Mouse (Mus musculus): ENCODE data around the gene Gprc5d. TPM values are rescaled to one million over a fixed set of nuclear protein-coding genes. Genes with fewer than 3 reads are reported as not detected.
A peak's percentile ranks its signal among the peaks of the same experiment; 100 is the strongest.

Gene Gprc5d
- total and polyA plus RNA-seq, 2 experiments from 2014 or later = 0.19 TPM; not detected in 1

GRCm38 (mm10) chr6:135148506-135148905, 30.4 kb upstream of the Gprc5d start:
- H3K4me1 ChIP-seq (ENCODE audit: insufficient read depth) = no peaks in the 10 kb centered on the region
- peak; percentile 69 for TF ChIP-seq CTCF (IDR thresholded peaks at IDR 0.05; ENCODE audit: low read depth)
- no peaks in the 10 kb centered on the region for H3K27me3 ChIP-seq (ENCODE audit: insufficient read depth, low read length)
- H3K4me3 ChIP-seq (ENCODE audit: low read depth, low read length) = no peak overlapping the region
- no peak overlapping the region for H3K4me2 ChIP-seq (ENCODE audit: low read depth)
- no peak for ATAC-seq
- H3K9me3 ChIP-seq (ENCODE audit: low read length) = no peaks in the 10 kb centered on the region
- 29% methylated on average over 1 of the region's 1 CpGs for WGBS
- H3K9ac ChIP-seq = no peak overlapping the region
- DNase-seq = no peak
- no peak overlapping the region for H3K27ac ChIP-seq (ENCODE audit: low read depth, low read length)
- H3K36me3 ChIP-seq (ENCODE audit: insufficient read depth) = no peaks in the 10 kb centered on the region

DNA sequence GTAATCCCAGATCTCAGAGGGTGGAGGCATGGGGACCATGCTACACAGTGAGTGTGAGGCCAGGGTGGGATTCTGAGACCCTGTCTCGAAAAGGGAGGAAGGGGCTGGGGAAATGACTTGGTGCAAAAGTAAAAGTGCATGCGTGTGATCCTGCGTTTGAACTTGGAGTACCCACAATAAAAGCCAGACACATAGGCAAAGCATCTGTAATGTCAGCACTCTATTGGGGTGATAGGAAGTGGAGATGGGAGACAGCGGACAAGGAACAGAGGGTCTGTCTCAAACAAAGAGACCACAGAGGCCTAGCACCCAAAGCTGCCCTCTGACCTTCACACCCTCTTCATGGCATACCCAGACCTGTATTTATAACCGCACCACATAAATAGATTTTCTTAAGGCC, 27.9 kb upstream of the Gprc5d start:
- H3K9ac ChIP-seq = no peak overlapping the region
- H3K27me3 ChIP-seq (ENCODE audit: insufficient read depth, low read length) = no peaks in the 10 kb centered on the region
- no peaks in the 10 kb centered on the region for H3K36me3 ChIP-seq (ENCODE audit: insufficient read depth)
- no peak overlapping the region for H3K4me2 ChIP-seq (ENCODE audit: low read depth)
- no peak overlapping the region for H3K27ac ChIP-seq (ENCODE audit: low read depth, low read length)
- whole genome bisulfite sequencing = 92% methylated on average over 5 of the region's 5 CpGs
- ATAC-seq (no peak), DNase-seq (no peak)
- H3K4me3 ChIP-seq (ENCODE audit: low read depth, low read length) = no peak overlapping the region
- no peaks in the 10 kb centered on the region for H3K4me1 ChIP-seq (ENCODE audit: insufficient read depth)
- no peaks in the 10 kb centered on the region for H3K9me3 ChIP-seq (ENCODE audit: low read length)
- TF ChIP-seq CTCF (IDR thresholded peaks at IDR 0.05; ENCODE audit: low read depth) = no peak

GRCm38 (mm10) chr6:135144516-135144915, 26.4 kb upstream of the Gprc5d start:
- TF ChIP-seq CTCF (IDR thresholded peaks at IDR 0.05; ENCODE audit: low read depth) = peak; percentile 94
- 5% methylated on average over 3 of the region's 3 CpGs for WGBS
- no peaks in the 10 kb centered on the region for H3K27me3 ChIP-seq (ENCODE audit: insufficient read depth, low read length)
- no peaks in the 10 kb centered on the region for H3K36me3 ChIP-seq (ENCODE audit: insufficient read depth)
- H3K27ac ChIP-seq (ENCODE audit: low read depth, low read length) = no peak overlapping the region
- ATAC-seq (peak; percentile 90), DNase-seq (peak; percentile 82)
- H3K4me3 ChIP-seq (ENCODE audit: low read depth, low read length) = no peak overlapping the region
- no peak overlapping the region for H3K9ac ChIP-seq
- H3K4me1 ChIP-seq (ENCODE audit: insufficient read depth) = no peaks in the 10 kb centered on the region
- H3K4me2 ChIP-seq (ENCODE audit: low read depth) = no peak overlapping the region
- H3K9me3 ChIP-seq (ENCODE audit: low read length) = no peaks in the 10 kb centered on the region

DNA sequence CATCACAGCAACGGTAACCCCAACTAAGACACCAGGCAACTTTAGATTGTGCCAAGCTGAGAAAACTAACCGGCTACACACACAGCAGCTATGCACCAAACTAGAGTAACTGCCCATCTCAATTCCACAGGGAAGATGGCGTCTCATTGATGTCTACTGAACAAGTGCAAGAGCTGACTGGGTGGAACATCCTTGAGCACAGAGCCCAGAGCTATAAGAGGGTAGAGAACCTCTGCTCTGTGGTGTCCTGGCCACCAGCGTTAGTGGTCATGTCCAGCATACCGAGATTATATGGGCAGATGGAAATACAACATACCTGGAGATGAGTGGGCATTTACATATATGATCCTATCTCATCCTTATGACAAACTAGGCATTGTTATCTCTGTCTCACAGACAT, 25.1 kb upstream of the Gprc5d start:
- 95% methylated on average over 5 of the region's 5 CpGs for WGBS
- Histone ChIP-seq H3K4me2 (ENCODE audit: low read depth) (no peak overlapping the region), H3K9me3 (ENCODE audit: low read length) (no peaks in the 10 kb centered on the region), H3K4me3 (ENCODE audit: low read depth, low read length) (no peak overlapping the region), H3K27ac (ENCODE audit: low read depth, low read length) (no peak overlapping the region), H3K36me3 (ENCODE audit: insufficient read depth) (no peaks in the 10 kb centered on the region), H3K27me3 (ENCODE audit: insufficient read depth, low read length) (no peaks in the 10 kb centered on the region), H3K4me1 (ENCODE audit: insufficient read depth) (no peaks in the 10 kb centered on the region), H3K9ac (no peak overlapping the region)
- DNase-seq (no peak), ATAC-seq (no peak)
- no peak for TF ChIP-seq CTCF (IDR thresholded peaks at IDR 0.05; ENCODE audit: low read depth)

- H3K4me3 ChIP-seq (ENCODE audit: low read depth, low read length) = no peak overlapping the region
- H3K4me2 ChIP-seq (ENCODE audit: low read depth) = no peak overlapping the region
- DNase-seq = peak; percentile 22
- 72% methylated on average over 16 of the region's 16 CpGs for WGBS
- no peaks in the 10 kb centered on the region for H3K9me3 ChIP-seq (ENCODE audit: low read length)
- H3K4me1 ChIP-seq (ENCODE audit: insufficient read depth) = no peaks in the 10 kb centered on the region
- no peak overlapping the region for H3K9ac ChIP-seq
- TF ChIP-seq CTCF (IDR thresholded peaks at IDR 0.05; ENCODE audit: low read depth) = no peak
- H3K36me3 ChIP-seq (ENCODE audit: insufficient read depth) = no peaks in the 10 kb centered on the region
- ATAC-seq = 0 out of 2 replicates have a peak, but pooled peaks have one; percentile 32
- 0 out of 2 replicates have a peak overlapping the region, but pooled peaks have one; percentile 21 for H3K27ac ChIP-seq (ENCODE audit: low read depth, low read length)
- H3K27me3 ChIP-seq (ENCODE audit: insufficient read depth, low read length) = no peaks in the 10 kb centered on the region
Observed at GRCm38 (mm10) chr6:135141451-135142147, 23.5 kb upstream of the Gprc5d start.

DNA sequence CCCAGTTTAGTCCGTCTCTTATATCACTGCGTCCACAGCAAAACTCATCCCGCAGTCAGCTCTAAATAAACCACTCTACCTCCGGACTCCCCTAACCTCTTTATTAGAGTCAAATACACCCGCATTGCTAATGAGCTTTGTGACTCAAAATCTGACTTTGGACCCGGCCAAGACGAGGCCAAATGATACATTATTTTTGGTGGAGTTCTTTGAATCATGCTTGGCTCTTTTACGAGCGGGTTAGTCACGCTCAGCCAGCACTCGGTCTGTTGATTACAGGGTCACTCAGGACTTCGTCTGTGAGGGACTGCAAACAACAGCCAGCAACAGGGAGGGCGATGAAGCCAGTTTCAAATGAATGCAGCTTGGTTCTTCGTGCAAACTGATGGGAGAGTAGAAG, 20.7 kb upstream of the Gprc5d start:
- DNase-seq (no peak), ATAC-seq (no peak)
- H3K4me1 ChIP-seq (ENCODE audit: insufficient read depth) = no peaks in the 10 kb centered on the region
- H3K4me2 ChIP-seq (ENCODE audit: low read depth) = no peak overlapping the region
- no peaks in the 10 kb centered on the region for H3K9me3 ChIP-seq (ENCODE audit: low read length)
- 80% methylated on average over 14 of the region's 14 CpGs for WGBS
- H3K4me3 ChIP-seq (ENCODE audit: low read depth, low read length) = no peak overlapping the region
- TF ChIP-seq CTCF (IDR thresholded peaks at IDR 0.05; ENCODE audit: low read depth) = no peak
- no peak overlapping the region for H3K9ac ChIP-seq
- H3K27ac ChIP-seq (ENCODE audit: low read depth, low read length) = no peak overlapping the region
- no peaks in the 10 kb centered on the region for H3K36me3 ChIP-seq (ENCODE audit: insufficient read depth)
- no peaks in the 10 kb centered on the region for H3K27me3 ChIP-seq (ENCODE audit: insufficient read depth, low read length)

DNA sequence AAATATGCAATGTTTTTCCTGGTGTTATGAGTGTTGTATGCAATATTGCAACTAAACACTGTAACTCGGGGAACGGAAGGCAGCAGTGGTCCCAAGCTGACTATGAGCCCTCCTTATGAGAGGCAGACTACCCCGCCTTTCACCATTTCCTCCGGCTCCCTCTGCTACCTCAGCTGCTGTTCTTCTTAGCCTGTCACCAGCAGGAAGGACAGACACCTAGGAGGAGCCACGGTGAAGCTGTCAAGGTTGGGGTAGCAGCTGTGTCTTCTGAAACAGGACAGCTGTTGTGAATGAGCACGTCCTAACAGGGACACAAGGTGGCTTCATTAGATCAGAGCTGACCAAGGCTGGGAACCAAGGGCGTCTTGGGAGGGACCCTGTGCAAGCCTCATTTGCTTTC, 20.1 kb upstream of the Gprc5d start:
- DNase-seq = no peak
- no peak for TF ChIP-seq CTCF (IDR thresholded peaks at IDR 0.05; ENCODE audit: low read depth)
- no peaks in the 10 kb centered on the region for H3K9me3 ChIP-seq (ENCODE audit: low read length)
- H3K36me3 ChIP-seq (ENCODE audit: insufficient read depth) = no peaks in the 10 kb centered on the region
- ATAC-seq = no peak
- no peak overlapping the region for H3K27ac ChIP-seq (ENCODE audit: low read depth, low read length)
- H3K4me2 ChIP-seq (ENCODE audit: low read depth) = no peak overlapping the region
- no peak overlapping the region for H3K4me3 ChIP-seq (ENCODE audit: low read depth, low read length)
- H3K4me1 ChIP-seq (ENCODE audit: insufficient read depth) = no peaks in the 10 kb centered on the region
- no peaks in the 10 kb centered on the region for H3K27me3 ChIP-seq (ENCODE audit: insufficient read depth, low read length)
- H3K9ac ChIP-seq = no peak overlapping the region
- WGBS = 87% methylated on average over 7 of the region's 7 CpGs

Measured in forebrain, postnatal 0 days (tissue).